Comparison of ENCODE assay signal across 19 mouse cellular contexts in the genomic region with DNA sequence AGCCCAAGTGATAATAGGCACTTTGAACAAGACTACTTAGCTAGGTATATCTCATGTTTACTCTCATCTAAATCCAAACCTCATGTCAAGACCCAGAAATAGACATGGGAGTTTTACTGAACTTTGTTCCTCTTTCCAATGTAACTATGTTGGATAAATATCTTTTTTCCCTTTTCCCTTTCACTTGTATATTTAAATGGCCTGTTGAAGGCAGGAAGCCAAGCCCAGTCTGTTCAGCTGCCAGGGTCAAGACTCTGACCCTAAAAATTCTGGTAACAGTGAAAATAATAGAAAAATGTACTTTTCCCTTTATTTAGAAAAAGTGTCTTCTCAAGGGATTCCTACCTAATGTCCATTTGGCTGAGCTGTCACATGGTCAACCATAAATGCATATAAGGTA. TPM values are rescaled to one million over a fixed set of nuclear protein-coding genes. Genes with fewer than 3 reads are reported as not detected.
DNase-seq lines count a peak whose midpoint lies in the region; ATAC-seq and TF ChIP-seq lines count a peak whose summit lies in the region.
"Had no signal": no experiment of that assay in that cellular context is flagged by ENCODE, and none has a peak within 500 bp of the region (broad histone marks: within the 10 kb centered on the region; RNA-seq: fewer than 3 reads in every experiment).

No protein-coding gene starts in this region.

- H3K9me3 ChIP-seq in lung, embryonic 15.5 days: no peaks in the 10 kb centered on the region
- no peaks in the 10 kb centered on the region for H3K9me3 ChIP-seq in forebrain, embryonic 12.5 days
- H3K9me3 ChIP-seq: embryonic facial prominence, embryonic 10.5 days; embryonic facial prominence, embryonic 12.5 days had no signal

- no peak for TF ChIP-seq POLR2A in lung, adult 2 months (IDR thresholded peaks at IDR 0.05; ENCODE audit: borderline replicate concordance, extremely low read depth, low read depth, low read length)

- no peaks in the 10 kb centered on the region for H3K27me3 ChIP-seq in lung, embryonic 15.5 days
- H3K27me3 ChIP-seq in forebrain, embryonic 12.5 days: no peaks in the 10 kb centered on the region
- H3K27me3 ChIP-seq: embryonic facial prominence, embryonic 12.5 days had no signal

- no peak overlapping the region for H3K27ac ChIP-seq in lung, embryonic 15.5 days
- H3K27ac ChIP-seq in forebrain, embryonic 12.5 days: no peak overlapping the region
- H3K27ac ChIP-seq: embryonic facial prominence, embryonic 10.5 days; embryonic facial prominence, embryonic 12.5 days had no signal

- H3K9ac ChIP-seq in lung, embryonic 15.5 days: no peak overlapping the region
- no peak overlapping the region for H3K9ac ChIP-seq in forebrain, embryonic 12.5 days
- H3K9ac ChIP-seq: embryonic facial prominence, embryonic 12.5 days had no signal

- H3K4me3 ChIP-seq in lung, embryonic 15.5 days: no peak overlapping the region
- no peak overlapping the region for H3K4me3 ChIP-seq in lung, adult 2 months (replicated peaks; ENCODE audit: extremely low read depth, low read depth, low read length)
- no peak overlapping the region for H3K4me3 ChIP-seq in forebrain, embryonic 12.5 days (replicated peaks)
- H3K4me3 ChIP-seq: embryonic facial prominence, embryonic 10.5 days; embryonic facial prominence, embryonic 12.5 days had no signal

- TF ChIP-seq CTCF in lung, adult 2 months (IDR thresholded peaks at IDR 0.05; ENCODE audit: insufficient read depth, low read length): no peak

- H3K4me2 ChIP-seq in lung, embryonic 15.5 days: no peak overlapping the region
- no peak overlapping the region for H3K4me2 ChIP-seq in forebrain, embryonic 12.5 days
- H3K4me2 ChIP-seq: embryonic facial prominence, embryonic 12.5 days had no signal

- no peak for DNase-seq in lung, adult 2 months
- DNase-seq in lung, postnatal 14 days: peak; percentile 3
- no peak for DNase-seq in lung, postnatal 4 days
- peak; percentile 2 for DNase-seq in adipocyte (ENCODE audit: low spot score)
- DNase-seq: adrenal gland, adult 8-10 months; adrenal gland, postnatal 14 days; adrenal gland, postnatal 36 days; cerebellum, adult 11-12 months; cerebellum, adult 2 months; cerebellum, adult 9-10 months; cerebellum, postnatal 10 days; cerebellum, postnatal 25 days had no signal

- no peaks in the 10 kb centered on the region for H3K36me3 ChIP-seq in lung, embryonic 15.5 days
- H3K36me3 ChIP-seq in forebrain, embryonic 12.5 days (replicated peaks): no peaks in the 10 kb centered on the region
- H3K36me3 ChIP-seq: embryonic facial prominence, embryonic 10.5 days; embryonic facial prominence, embryonic 12.5 days had no signal

- no peaks in the 10 kb centered on the region for H3K4me1 ChIP-seq in lung, embryonic 15.5 days
- no peaks in the 10 kb centered on the region for H3K4me1 ChIP-seq in lung, adult 2 months (ENCODE audit: control insufficient read depth, insufficient read depth, low read length)
- H3K4me1 ChIP-seq in forebrain, embryonic 12.5 days: no peaks in the 10 kb centered on the region
- H3K4me1 ChIP-seq: embryonic facial prominence, embryonic 10.5 days; embryonic facial prominence, embryonic 12.5 days had no signal

- peak; percentile 31; the same call in 1 of the 2 replicates for ATAC-seq in lung, embryonic 15.5 days (ENCODE audit: borderline replicate concordance, extremely low read depth, low FRiP score, low TSS enrichment)
- no peak for ATAC-seq in forebrain, embryonic 12.5 days (ENCODE audit: low FRiP score)
- ATAC-seq: forebrain, embryonic 14.5 days; forebrain, embryonic 16.5 days had no signal

RNA-seq across cellular contexts. Expression of a gene that starts 18.0 kb away (rescaled TPM):
- polyA plus RNA-seq in lung, embryonic 15.5 days (2015; fragmentation: Nextera tagmentation; extraction: Ambion mirVana): 1.2 and 1.5 TPM in 2 replicates
- polyA plus RNA-seq in lung, adult 2 months (2012; rRNA removed): 1.8 and 2.5 TPM in 2 replicates
- polyA plus RNA-seq in forebrain, embryonic 12.5 days (2016; fragmentation: Nextera tagmentation; extraction: Ambion mirVana): 0.36 and 0.88 TPM in 2 replicates
- polyA plus RNA-seq: C2C12 had no signal

Comparison
In these comparisons a context has a peak if more than half of its experiments do, and no peak if none do; other contexts are left out.
1. DNase-seq: peak in lung, postnatal 14 days (single experiment) and adipocyte (single experiment); none in lung, adult 2 months (single experiment) and lung, postnatal 4 days (0 of 2).